Mouse (Mus musculus) bone marrow macrophage, adult 2 months (primary cell): ENCODE data around the gene Micall1.

Source experiments
- CTCF ChIP-seq: IDR thresholded peaks from 2 replicates; pipeline ENCODE4 v1.5.1; 2012; ENCODE audit warnings: low read depth, mild to moderate bottlenecking, low read length, moderate library complexity
- POLR2A ChIP-seq: IDR thresholded peaks from 2 replicates; pipeline ENCODE4 v1.6.1; 2012; ENCODE audit warnings: mild to moderate bottlenecking, low read depth, low read length, borderline replicate concordance

DNA sequence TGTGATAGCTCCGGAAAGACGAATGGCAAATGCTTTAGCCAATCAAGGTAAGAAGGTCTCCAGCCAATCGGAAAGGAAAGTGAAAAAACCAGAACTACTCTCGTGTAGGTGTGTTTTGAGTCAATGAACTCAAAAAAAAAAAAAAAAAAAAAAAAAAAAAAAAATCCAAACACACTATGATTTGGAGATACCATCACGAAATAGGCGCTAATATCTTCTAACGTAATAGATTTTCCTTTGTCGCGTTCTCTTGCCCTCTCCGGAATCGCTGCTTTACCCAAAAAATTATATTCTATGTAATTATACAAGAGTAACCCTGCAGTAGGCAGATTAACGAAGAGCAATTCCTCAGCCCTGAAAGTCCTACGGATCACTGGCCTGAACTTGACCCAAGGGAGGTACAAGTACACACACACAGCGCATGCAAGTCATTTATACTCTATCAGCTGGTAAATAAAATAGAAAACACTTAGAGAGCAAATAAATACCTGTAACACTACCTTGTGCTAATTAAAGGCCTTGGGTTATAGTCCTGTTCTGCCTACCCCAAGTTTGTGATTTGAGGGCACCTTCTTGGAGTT lies 45.4 kb upstream of the Micall1 start:
- no peak for TF ChIP-seq CTCF
- no peak for TF ChIP-seq POLR2A
